Mouse (Mus musculus) midbrain, embryonic 13.5 days (tissue): ENCODE data around the gene Atp1a1. TPM values are rescaled to one million over a fixed set of nuclear protein-coding genes. Genes with fewer than 3 reads are reported as not detected.
A peak's percentile ranks its signal among the peaks of the same experiment; 100 is the strongest.

Source experiments
- ATAC-seq: fragments of 200-750 bp; cut with Nextera tagmentation; 2 replicates; pipeline ENCODE4 v1.8.0; 2017; ENCODE audit warnings: mild to moderate bottlenecking, moderate TSS enrichment, moderate library complexity
- H3K27ac ChIP-seq: fragments of 300-500 bp; sonication (generic); 2 replicates; pipeline ENCODE4 v1.5.1; 2015; ENCODE audit warnings: inconsistent platforms, mild to moderate bottlenecking, moderate library complexity
- H3K27me3 ChIP-seq: fragments of 300-500 bp; sonication (generic); 2 replicates; pipeline ENCODE4 v1.6.1; 2015; ENCODE audit warnings: mild to moderate bottlenecking, inconsistent platforms
- H3K36me3 ChIP-seq: fragments of 300-500 bp; sonication (generic); 2 replicates; pipeline ENCODE4 v1.6.1; 2015; ENCODE audit warnings: mild to moderate bottlenecking, inconsistent platforms
- H3K4me1 ChIP-seq: fragments of 300-500 bp; sonication (generic); replicated peaks from 2 replicates; pipeline ENCODE4 v1.6.1; 2015; ENCODE audit warnings: inconsistent platforms
- H3K4me2 ChIP-seq: fragments of 300-500 bp; sonication (generic); replicated peaks from 2 replicates; pipeline ENCODE4 v1.6.1; 2015; ENCODE audit warnings: moderate library complexity, mild to moderate bottlenecking, inconsistent platforms
- H3K4me3 ChIP-seq: fragments of 300-500 bp; sonication (generic); replicated peaks from 2 replicates; pipeline ENCODE4 v1.5.1; 2015; ENCODE audit warnings: mild to moderate bottlenecking, inconsistent platforms
- H3K9ac ChIP-seq: fragments of 300-500 bp; sonication (generic); replicated peaks from 2 replicates; pipeline ENCODE4 v1.6.1; 2015; ENCODE audit warnings: mild to moderate bottlenecking, inconsistent platforms
- H3K9me3 ChIP-seq: fragments of 300-500 bp; sonication (generic); 2 replicates; pipeline ENCODE4 v1.6.1; 2016; ENCODE audit warnings: mild to moderate bottlenecking, inconsistent platforms
- WGBS: fragments of 180-500 bp; shearing (Covaris S2); methylation state at CpG from one replicate; pipeline ENCODE4 v1.1.7; 2015; 5-methylcytosine and 5-hydroxymethylcytosine counted together
- polyA plus RNA-seq: library from polyadenylated mRNA; unstranded; fragments of >200 nt; fragmentation: Nextera tagmentation; extraction: Ambion mirVana; gene quantifications from 2 replicates; pipeline ENCODE4 v1.2.1, GENCODE M21; 2015

Atp1a1 gene
- polyA plus RNA-seq, 1 experiment from 2014 or later: 40.6 TPM

DNA sequence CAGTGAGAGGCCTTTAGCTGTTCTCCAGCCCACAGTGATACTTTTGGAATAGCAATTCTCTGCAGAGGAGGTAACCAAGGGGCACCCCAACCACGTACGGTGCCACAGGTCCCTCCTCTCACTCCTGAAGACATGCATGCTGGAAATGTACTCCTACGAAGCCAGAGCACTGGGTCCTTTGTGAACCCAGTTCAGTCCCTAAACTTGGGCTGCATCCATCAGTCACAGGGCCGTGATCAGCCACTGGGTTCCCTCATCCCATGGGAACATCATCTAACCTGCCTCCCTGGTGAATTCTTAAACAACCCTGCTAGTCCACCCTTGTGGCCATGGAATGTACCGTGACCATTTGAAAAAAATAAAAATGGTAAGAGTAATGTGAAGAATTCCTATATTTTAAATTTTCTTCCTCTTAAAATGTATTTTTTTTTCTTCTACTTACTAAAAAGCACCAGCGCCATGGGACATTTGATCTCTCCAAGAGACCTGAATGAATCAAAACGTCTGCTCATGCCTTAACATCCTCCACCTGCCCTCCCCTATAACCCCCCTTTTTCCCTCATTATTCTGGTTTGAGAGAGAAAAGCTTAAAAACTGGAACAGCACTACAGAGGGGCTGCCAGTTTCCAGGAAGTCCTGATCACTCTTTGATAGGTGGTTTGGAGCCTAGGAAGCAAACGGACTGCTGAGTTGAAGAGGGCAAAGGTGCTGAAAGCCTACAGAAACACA, 5.1 kb downstream of the Atp1a1 start:
- Histone ChIP-seq H3K4me2 (peak overlapping the region; percentile 72), H3K4me3 (no peak overlapping the region), H3K9ac (0 out of 2 replicates have a peak overlapping the region, but pooled peaks have one; percentile 36), H3K27me3 (0 out of 2 replicates have a peak, but pooled peaks cover 3% of the 10 kb centered on the region), H3K9me3 (no peaks in the 10 kb centered on the region), H3K4me1 (peaks cover 74% of the 10 kb centered on the region), H3K36me3 (no peaks in the 10 kb centered on the region), H3K27ac (no peak overlapping the region; the same call in 1 of the 2 replicates)
- ATAC-seq: no peak
- WGBS: 67% methylated on average over 8 of the region's 8 CpGs

DNA sequence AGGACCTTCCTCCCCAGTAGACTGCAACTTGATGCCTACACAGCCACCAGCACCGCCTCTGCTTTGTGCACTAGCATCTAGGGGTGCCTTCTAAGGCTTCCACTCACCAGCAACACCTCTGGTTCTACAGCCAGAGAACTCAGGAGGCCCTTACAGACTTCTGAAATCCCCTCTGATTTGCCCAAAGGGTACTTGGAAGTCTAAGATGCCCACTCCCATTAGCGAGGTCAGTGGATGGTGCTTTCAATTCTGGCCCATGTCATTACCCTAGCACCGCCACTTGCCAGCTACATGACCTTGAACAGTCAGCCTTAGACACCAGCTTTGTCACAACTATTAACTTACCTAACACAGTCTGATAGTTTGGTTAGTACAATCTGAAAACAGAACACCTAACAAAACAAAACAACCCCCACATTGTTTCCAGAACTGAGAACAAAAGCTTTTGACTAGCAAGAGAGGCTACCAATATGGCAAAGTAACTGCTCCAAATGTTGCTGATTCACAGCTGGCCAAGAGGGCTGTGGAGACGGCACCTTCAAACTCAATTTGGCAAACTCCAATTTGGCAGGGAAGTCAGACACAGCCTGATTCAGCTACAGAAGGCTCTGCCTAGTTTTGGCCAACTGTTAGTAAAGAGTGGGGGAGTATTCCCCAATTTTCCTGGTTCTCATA, 6.1 kb downstream of the Atp1a1 start:
- 0 out of 2 replicates have a peak, but pooled peaks cover 3% of the 10 kb centered on the region for H3K27me3 ChIP-seq
- H3K4me2 ChIP-seq: no peak overlapping the region
- H3K27ac ChIP-seq: no peak overlapping the region
- no peak overlapping the region for H3K4me3 ChIP-seq
- H3K4me1 ChIP-seq: peaks cover 77% of the 10 kb centered on the region
- peaks cover 6% of the 10 kb centered on the region for H3K36me3 ChIP-seq
- no peaks in the 10 kb centered on the region for H3K9me3 ChIP-seq
- ATAC-seq: no peak
- H3K9ac ChIP-seq: no peak overlapping the region
- 78% methylated on average over 4 of the region's 4 CpGs for WGBS

DNA sequence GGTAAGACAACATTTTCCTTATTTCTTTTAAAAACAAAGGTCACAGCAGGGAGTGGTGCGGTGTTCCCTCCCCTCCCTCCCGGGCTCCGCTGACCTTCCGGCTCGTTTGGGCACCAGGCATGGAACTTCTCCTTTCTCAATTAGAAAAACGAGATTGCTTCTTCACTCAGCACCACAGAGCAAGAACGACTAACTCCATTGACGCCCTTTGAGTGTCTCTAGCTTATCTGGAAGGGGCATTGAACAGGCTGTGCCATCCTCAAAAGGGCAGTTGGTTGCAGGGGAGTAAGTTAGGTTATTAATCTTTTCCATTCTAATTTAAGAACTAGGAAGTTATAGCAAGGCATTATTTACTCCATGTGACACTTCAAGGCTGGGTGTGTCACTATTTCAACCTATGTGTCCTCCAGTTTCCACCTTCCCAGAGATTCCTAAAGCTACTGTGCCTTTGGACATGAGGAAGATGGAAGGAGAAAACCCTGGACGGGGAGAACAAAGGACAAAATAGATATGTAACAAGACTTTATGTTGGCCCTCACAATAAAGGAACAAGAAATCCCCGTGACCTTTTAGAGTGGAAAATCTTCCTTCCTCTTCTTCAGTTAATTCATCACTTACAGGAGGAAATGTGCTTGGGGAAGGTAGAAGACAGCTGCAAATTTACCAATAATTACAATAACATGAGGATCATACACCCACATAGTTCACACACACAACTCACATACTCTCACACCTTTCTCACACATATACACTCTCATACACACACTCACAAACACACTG, 7.0 kb downstream of the Atp1a1 start:
- ATAC-seq: no peak
- Histone ChIP-seq H3K9me3 (no peaks in the 10 kb centered on the region), H3K36me3 (peaks cover 11% of the 10 kb centered on the region), H3K4me1 (peaks cover 77% of the 10 kb centered on the region), H3K27me3 (0 out of 2 replicates have a peak, but pooled peaks cover 3% of the 10 kb centered on the region), H3K9ac (no peak overlapping the region), H3K4me2 (no peak overlapping the region), H3K4me3 (no peak overlapping the region), H3K27ac (no peak overlapping the region)
- WGBS: 44% methylated on average over 10 of the region's 10 CpGs

DNA sequence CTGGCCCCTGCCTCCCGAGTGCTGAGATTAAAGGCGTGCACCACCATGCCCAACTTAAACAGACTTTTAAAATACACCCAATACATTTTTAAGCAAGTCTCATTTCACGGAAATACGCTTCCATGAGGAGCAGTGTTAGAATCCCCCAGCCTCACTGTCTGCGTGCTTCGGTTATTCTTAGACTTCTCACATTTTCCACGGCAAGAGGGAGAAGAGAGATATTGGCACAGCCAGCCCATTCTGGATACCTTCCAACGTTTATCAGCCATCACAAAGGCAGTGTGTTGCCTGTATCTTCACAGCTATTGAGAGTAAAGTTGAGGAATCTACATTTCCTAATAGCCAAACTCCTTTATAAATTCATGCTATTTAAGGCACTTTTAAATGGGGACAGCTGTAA, 7.8 kb downstream of the Atp1a1 start:
- Histone ChIP-seq H3K27me3 (0 out of 2 replicates have a peak, but pooled peaks cover 3% of the 10 kb centered on the region), H3K4me3 (no peak overlapping the region), H3K36me3 (peaks cover 19% of the 10 kb centered on the region), H3K4me1 (peaks cover 73% of the 10 kb centered on the region), H3K9me3 (no peaks in the 10 kb centered on the region), H3K9ac (0 out of 2 replicates have a peak overlapping the region, but pooled peaks have one; percentile 2), H3K27ac (peak overlapping the region; percentile 45), H3K4me2 (no peak overlapping the region)
- WGBS: 67% methylated on average over 8 of the region's 8 CpGs
- ATAC-seq: no peak

DNA sequence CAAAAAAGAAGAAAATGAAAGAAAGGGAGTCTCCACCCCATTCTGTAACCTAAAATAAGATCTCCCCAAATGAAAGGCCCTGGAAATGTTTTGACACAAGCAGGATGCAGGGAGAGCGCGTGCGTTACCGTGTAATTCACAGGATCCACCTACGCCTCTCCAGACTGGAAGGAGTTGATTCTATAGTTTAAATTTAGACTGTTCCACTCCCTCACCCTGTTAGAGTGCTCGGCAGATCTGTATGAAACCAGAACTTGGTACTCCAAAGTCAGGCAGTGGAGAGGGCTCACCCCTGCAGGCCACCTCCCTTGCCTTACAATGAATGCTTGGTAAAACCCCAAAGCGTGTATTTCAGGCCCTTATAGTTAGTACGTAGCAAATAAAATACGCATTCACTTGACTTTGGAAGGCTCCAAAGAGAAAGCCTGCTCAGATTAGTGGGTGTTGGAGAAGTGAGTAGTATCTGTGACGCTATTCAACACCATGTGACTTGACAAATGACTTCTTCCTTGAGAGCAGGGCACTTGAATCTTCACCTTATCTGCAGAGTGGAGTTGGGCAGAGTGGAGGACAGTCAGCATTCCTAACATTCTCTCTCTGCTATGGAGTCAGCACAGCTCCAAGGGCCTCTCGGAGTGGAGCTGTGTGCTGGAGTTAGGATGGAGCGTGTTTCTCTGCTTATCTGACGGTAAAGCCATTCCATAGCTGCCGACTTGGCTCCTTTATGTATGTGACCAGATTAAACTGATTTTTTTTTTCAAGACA, 8.4 kb downstream of the Atp1a1 start:
- Histone ChIP-seq H3K4me3 (no peak overlapping the region), H3K4me2 (no peak overlapping the region), H3K9ac (0 out of 2 replicates have a peak overlapping the region, but pooled peaks have one; percentile 2), H3K9me3 (no peaks in the 10 kb centered on the region), H3K27ac (peak overlapping the region; percentile 45), H3K27me3 (0 out of 2 replicates have a peak, but pooled peaks cover 3% of the 10 kb centered on the region), H3K4me1 (peaks cover 67% of the 10 kb centered on the region), H3K36me3 (peaks cover 25% of the 10 kb centered on the region)
- 75% methylated on average over 14 of the region's 14 CpGs for WGBS
- no peak for ATAC-seq

DNA sequence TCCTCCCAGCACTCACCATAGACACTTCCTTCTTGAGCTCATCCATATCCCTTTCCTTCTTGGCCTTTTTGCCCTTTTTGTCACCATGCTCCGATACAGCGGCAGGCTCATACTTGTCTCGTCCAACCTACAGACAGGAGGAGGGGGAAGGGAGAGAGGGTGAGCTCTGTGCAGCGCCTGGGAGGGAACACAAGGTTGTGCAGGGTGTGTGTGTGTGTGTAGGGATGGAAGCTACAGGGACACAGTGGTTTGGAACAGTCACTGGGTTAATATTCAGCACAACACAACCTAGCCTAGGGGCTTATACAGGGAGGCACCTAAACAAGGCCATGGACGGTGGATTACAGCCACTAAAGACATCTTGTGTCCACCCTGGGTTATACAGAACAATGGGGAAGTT, 9.5 kb downstream of the Atp1a1 start:
- H3K27me3 ChIP-seq: peaks cover 8% of the 10 kb centered on the region
- 74% methylated on average over 5 of the region's 5 CpGs for WGBS
- H3K9me3 ChIP-seq: no peaks in the 10 kb centered on the region
- H3K4me2 ChIP-seq: no peak overlapping the region
- no peak overlapping the region for H3K4me3 ChIP-seq
- no peak overlapping the region for H3K9ac ChIP-seq
- ATAC-seq: 0 out of 2 replicates have a peak, but pooled peaks have one; percentile 46
- peaks cover 36% of the 10 kb centered on the region for H3K36me3 ChIP-seq
- no peak overlapping the region for H3K27ac ChIP-seq
- H3K4me1 ChIP-seq: peaks cover 56% of the 10 kb centered on the region

DNA sequence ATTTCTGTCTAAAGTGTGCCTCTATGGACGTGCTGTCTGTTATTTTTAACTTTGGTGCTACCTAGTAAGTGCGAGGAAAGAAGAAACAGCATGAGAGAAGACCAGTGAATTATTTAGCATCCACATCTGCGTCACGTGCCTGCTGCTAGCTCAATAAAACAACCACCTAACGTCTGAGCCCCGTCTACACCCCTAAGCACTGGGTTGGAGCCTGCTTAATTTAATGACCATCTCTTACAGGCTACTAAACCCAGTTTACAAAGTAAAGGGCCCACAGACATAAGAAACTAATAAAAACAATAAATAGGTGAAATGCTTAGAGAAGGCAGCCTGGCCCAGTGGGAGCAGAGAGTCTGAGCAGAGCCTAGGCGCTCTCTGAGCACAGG, 11.2 kb downstream of the Atp1a1 start:
- Histone ChIP-seq H3K27ac (peak overlapping the region; percentile 42; the same call in 1 of the 2 replicates), H3K27me3 (peaks cover 7% of the 10 kb centered on the region), H3K36me3 (peaks cover 53% of the 10 kb centered on the region), H3K4me1 (peaks cover 41% of the 10 kb centered on the region), H3K9ac (0 out of 2 replicates have a peak overlapping the region, but pooled peaks have one; percentile 1), H3K9me3 (no peaks in the 10 kb centered on the region), H3K4me3 (no peak overlapping the region), H3K4me2 (no peak overlapping the region)
- ATAC-seq: peak; percentile 31; the same call in 1 of the 2 replicates
- 43% methylated on average over 7 of the region's 7 CpGs for WGBS

DNA sequence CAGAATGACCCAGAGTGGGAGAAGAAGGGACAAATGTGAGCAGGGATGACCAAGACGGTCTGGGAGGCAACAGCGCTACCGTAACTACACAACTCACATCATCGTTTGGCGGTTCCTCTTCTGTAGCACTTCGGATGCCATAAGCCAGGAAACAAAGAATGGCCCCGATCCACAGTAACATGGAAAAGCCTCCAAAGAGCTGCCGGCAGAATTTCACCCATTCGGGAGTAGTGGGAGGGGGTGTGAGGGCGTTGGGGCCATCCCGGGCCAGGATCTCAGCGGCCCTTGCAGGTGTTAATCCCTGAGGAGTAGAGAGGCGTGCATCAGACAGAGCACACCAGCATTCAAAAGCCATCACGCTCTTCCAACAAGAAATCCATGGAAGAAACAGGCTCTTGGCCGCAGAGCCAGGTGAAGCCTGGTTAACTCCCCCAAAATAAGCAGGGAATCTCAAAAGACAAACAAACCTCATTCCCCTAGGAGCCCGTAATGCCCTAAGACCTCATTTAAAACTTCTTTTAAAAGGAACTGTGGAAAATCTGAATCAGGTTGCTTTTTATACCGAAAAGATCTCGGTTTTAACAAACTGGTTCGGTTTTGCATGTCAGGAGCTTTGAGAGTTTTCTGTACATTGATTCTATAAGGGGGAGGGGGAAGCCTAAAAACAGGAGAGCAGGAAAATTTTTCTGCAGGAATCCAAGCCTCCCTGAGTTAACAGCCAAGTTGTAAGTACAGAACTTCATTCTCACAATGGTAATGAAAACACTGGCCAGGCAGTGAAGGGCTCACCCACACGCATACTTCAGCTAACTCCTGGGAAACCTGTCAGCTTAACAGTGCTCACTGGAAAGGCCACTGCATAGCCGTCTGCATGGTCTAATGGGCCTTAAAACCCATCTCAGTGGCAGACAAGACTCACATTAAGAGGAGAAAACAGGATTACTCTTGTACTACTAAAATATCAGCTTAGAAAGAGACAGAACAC, 11.9 kb downstream of the Atp1a1 start:
- 0 out of 2 replicates have a peak overlapping the region, but pooled peaks have one; percentile 1 for H3K9ac ChIP-seq
- WGBS: 60% methylated on average over 21 of the region's 21 CpGs
- no peak overlapping the region for H3K4me3 ChIP-seq
- H3K4me2 ChIP-seq: no peak overlapping the region
- H3K9me3 ChIP-seq: no peaks in the 10 kb centered on the region
- ATAC-seq: peak; percentile 61; the same call in 1 of the 2 replicates
- H3K4me1 ChIP-seq: peaks cover 37% of the 10 kb centered on the region
- peaks cover 7% of the 10 kb centered on the region for H3K27me3 ChIP-seq
- peak overlapping the region; percentile 42; the same call in 1 of the 2 replicates for H3K27ac ChIP-seq
- H3K36me3 ChIP-seq: peaks cover 57% of the 10 kb centered on the region

DNA sequence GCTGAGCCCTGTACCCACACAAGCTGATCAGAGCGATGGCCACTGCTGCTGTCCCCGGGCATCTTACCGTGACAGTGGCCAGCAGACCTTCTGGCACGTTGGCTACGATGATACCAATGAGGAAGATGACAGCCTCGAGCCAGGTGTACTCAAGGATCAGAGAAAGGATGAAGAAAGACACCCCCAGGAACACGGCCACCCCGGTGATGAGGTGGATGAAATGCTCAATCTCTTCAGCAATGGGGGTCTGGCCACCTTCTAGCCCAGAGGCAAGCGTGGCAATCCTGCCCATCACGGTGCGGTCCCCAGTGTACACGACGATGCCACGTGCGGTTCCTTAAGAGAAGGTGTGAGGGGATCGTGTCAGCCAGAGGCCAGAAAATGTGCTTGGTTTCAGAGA, 14.1 kb downstream of the Atp1a1 start:
- no peak overlapping the region for H3K27ac ChIP-seq
- peaks cover 79% of the 10 kb centered on the region for H3K36me3 ChIP-seq
- H3K9ac ChIP-seq: no peak overlapping the region
- WGBS: 96% methylated on average over 16 of the region's 16 CpGs
- H3K9me3 ChIP-seq: no peaks in the 10 kb centered on the region
- H3K4me3 ChIP-seq: no peak overlapping the region
- H3K4me1 ChIP-seq: peaks cover 19% of the 10 kb centered on the region
- H3K4me2 ChIP-seq: no peak overlapping the region
- peaks cover 7% of the 10 kb centered on the region for H3K27me3 ChIP-seq
- no peak for ATAC-seq

DNA sequence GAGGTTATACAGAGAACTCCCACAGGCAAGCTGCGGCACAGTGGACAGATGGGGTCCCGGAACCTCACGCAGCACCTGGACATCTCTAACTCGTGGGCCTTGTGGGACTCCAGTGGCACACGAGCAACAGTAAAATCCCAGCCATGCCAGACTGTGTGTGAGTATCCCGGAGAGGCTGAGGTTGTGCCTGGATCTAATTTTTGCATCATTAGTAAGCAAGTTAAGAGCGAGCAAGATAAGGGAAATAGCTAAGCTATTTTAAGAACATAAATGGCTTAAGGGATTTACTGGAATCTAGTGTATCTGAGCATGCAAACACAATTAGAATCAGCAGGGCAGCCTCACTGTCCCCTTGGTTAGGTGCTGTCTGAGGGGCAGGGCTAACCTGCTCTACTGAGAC, 16.2 kb downstream of the Atp1a1 start:
- no peak overlapping the region for H3K27ac ChIP-seq
- peaks cover 7% of the 10 kb centered on the region for H3K27me3 ChIP-seq
- no peaks in the 10 kb centered on the region for H3K9me3 ChIP-seq
- 96% methylated on average over 7 of the region's 7 CpGs for WGBS
- H3K4me3 ChIP-seq: no peak overlapping the region
- peaks cover 92% of the 10 kb centered on the region for H3K36me3 ChIP-seq
- no peak overlapping the region for H3K4me2 ChIP-seq
- H3K4me1 ChIP-seq: peaks cover 13% of the 10 kb centered on the region
- no peak for ATAC-seq
- H3K9ac ChIP-seq: no peak overlapping the region
